9 mouse cellular contexts compared by ENCODE assay signal in genomic region chr7:75983029-75983808, GRCm38 (mm10).
DNase-seq lines count a peak whose midpoint lies in the region; ATAC-seq lines count a peak whose summit lies in the region.
"Had no signal": no experiment of that assay in that cellular context is flagged by ENCODE, and none has a peak within 500 bp of the region (broad histone marks: within the 10 kb centered on the region; RNA-seq: fewer than 3 reads in every experiment).

No protein-coding gene starts in this region.

- H3K4me2 ChIP-seq in heart, embryonic 13.5 days = peak overlapping the region; percentile 31
- H3K4me2 ChIP-seq in embryonic facial prominence, embryonic 11.5 days (ENCODE audit: low read depth, low read length) = peak overlapping the region; percentile 8; the same call in 1 of the 2 replicates
- peak overlapping the region; percentile 57 for H3K4me2 ChIP-seq in neural tube, embryonic 12.5 days (replicated peaks)
- H3K4me2 ChIP-seq: limb, embryonic 15.5 days had no signal

- no peaks in the 10 kb centered on the region for H3K9me3 ChIP-seq in heart, embryonic 13.5 days
- H3K9me3 ChIP-seq in embryonic facial prominence, embryonic 11.5 days (replicated peaks; ENCODE audit: control insufficient read depth, low read length) = no peaks in the 10 kb centered on the region
- no peaks in the 10 kb centered on the region for H3K9me3 ChIP-seq in neural tube, embryonic 12.5 days
- H3K9me3 ChIP-seq: limb, embryonic 15.5 days had no signal

- WGBS in heart, embryonic 13.5 days = 29% methylated on average over 23 of the region's 23 CpGs
- WGBS in embryonic facial prominence, embryonic 11.5 days = 26% methylated on average over 23 of the region's 23 CpGs
- WGBS in neural tube, embryonic 12.5 days = 4% methylated on average over 23 of the region's 23 CpGs

- DNase-seq in heart, postnatal 4 days = no peak
- DNase-seq in embryonic facial prominence, embryonic 11.5 days (ENCODE audit: low spot score) = no peak
- DNase-seq in layer of hippocampus, adult 8-10 months (ENCODE audit: low spot score in 2 of 2) = peak; percentile 73 to 79
- DNase-seq in spleen, adult 18-20 months = no peak
- no peak for DNase-seq in urinary bladder, adult 2 months (ENCODE audit: low spot score)
- DNase-seq in gastrocnemius, adult 18-20 months (ENCODE audit: low spot score) = no peak

- no peak overlapping the region for H3K4me3 ChIP-seq in heart, embryonic 13.5 days
- H3K4me3 ChIP-seq in embryonic facial prominence, embryonic 11.5 days (ENCODE audit: low read depth, low read length) = no peak overlapping the region
- H3K4me3 ChIP-seq in neural tube, embryonic 12.5 days = 0 out of 2 replicates have a peak overlapping the region, but pooled peaks have one; percentile 7
- H3K4me3 ChIP-seq: limb, embryonic 15.5 days had no signal

- no peaks in the 10 kb centered on the region; the same call in 1 of the 2 replicates for H3K27me3 ChIP-seq in heart, embryonic 13.5 days (replicated peaks)
- no peaks in the 10 kb centered on the region for H3K27me3 ChIP-seq in embryonic facial prominence, embryonic 11.5 days (ENCODE audit: control insufficient read depth, insufficient read depth, low read length)
- no peaks in the 10 kb centered on the region for H3K27me3 ChIP-seq in neural tube, embryonic 12.5 days (replicated peaks)

- ATAC-seq in heart, embryonic 13.5 days (ENCODE audit: extremely low read depth, insufficient number of reproducible peaks, low FRiP score, low TSS enrichment) = no peak
- ATAC-seq in embryonic facial prominence, embryonic 11.5 days (replicated peaks; ENCODE audit: insufficient number of reproducible peaks, low FRiP score, low TSS enrichment, low read depth) = no peak; the same call in 1 of the 2 replicates
- ATAC-seq in neural tube, embryonic 12.5 days (ENCODE audit: low FRiP score, low read depth) = peak; percentile 90

- no peaks in the 10 kb centered on the region for H3K36me3 ChIP-seq in heart, embryonic 13.5 days
- H3K36me3 ChIP-seq in embryonic facial prominence, embryonic 11.5 days (replicated peaks; ENCODE audit: control insufficient read depth, insufficient read depth, low read depth, low read length) = no peaks in the 10 kb centered on the region
- no peaks in the 10 kb centered on the region for H3K36me3 ChIP-seq in neural tube, embryonic 12.5 days
- H3K36me3 ChIP-seq: limb, embryonic 15.5 days had no signal

- H3K4me1 ChIP-seq in heart, embryonic 13.5 days = no peaks in the 10 kb centered on the region
- no peaks in the 10 kb centered on the region for H3K4me1 ChIP-seq in embryonic facial prominence, embryonic 11.5 days (ENCODE audit: control insufficient read depth, insufficient read depth, low read length)
- H3K4me1 ChIP-seq in neural tube, embryonic 12.5 days = peaks cover 11% of the 10 kb centered on the region

- H3K9ac ChIP-seq in heart, embryonic 13.5 days = no peak overlapping the region
- H3K9ac ChIP-seq in embryonic facial prominence, embryonic 11.5 days (replicated peaks; ENCODE audit: low read length) = no peak overlapping the region; the same call in 1 of the 2 replicates
- no peak overlapping the region for H3K9ac ChIP-seq in neural tube, embryonic 12.5 days
- H3K9ac ChIP-seq: limb, embryonic 15.5 days had no signal

- H3K27ac ChIP-seq in heart, embryonic 13.5 days (replicated peaks) = no peak overlapping the region
- H3K27ac ChIP-seq in embryonic facial prominence, embryonic 11.5 days (replicated peaks; ENCODE audit: low read depth, low read length) = no peak overlapping the region
- H3K27ac ChIP-seq in neural tube, embryonic 12.5 days = no peak overlapping the region; the same call in 1 of the 2 replicates
- H3K27ac ChIP-seq: limb, embryonic 15.5 days had no signal

Comparison
In these comparisons a context has a peak if more than half of its experiments do, and no peak if none do; other contexts are left out.
1. DNase-seq: peak in layer of hippocampus, adult 8-10 months (2 of 2); none in heart, postnatal 4 days (single experiment), embryonic facial prominence, embryonic 11.5 days (single experiment), spleen, adult 18-20 months (0 of 2), urinary bladder, adult 2 months (single experiment) and gastrocnemius, adult 18-20 months (single experiment).
2. Peak in every context shown above with its lines, with median percentiles within 50 percentile points of each other: H3K4me2 ChIP-seq.